Mouse (Mus musculus) kidney, embryonic 15.5 days (tissue): ENCODE measurements around the gene Foxo6. TPM values are rescaled to one million over a fixed set of nuclear protein-coding genes. Genes with fewer than 3 reads are reported as not detected.

Source experiments
- ATAC-seq: fragments of 200-750 bp; cut with Nextera tagmentation; replicated peaks from 2 replicates; pipeline ENCODE4 v1.8.0; 2017; ENCODE audit warnings: moderate TSS enrichment; ENCODE audit not compliant: low FRiP score
- H3K27ac ChIP-seq: fragments of 300-500 bp; sonication (generic); 2 replicates; pipeline ENCODE4 v1.5.1; 2015; ENCODE audit warnings: mild to moderate bottlenecking, inconsistent platforms
- H3K27me3 ChIP-seq: fragments of 300-500 bp; sonication (generic); 2 replicates; pipeline ENCODE4 v1.6.1; 2015; ENCODE audit warnings: inconsistent platforms
- H3K36me3 ChIP-seq: fragments of 300-500 bp; sonication (generic); 2 replicates; pipeline ENCODE4 v1.6.1; 2015; ENCODE audit warnings: inconsistent platforms
- H3K4me1 ChIP-seq: fragments of 300-500 bp; sonication (generic); 2 replicates; pipeline ENCODE4 v1.6.1; 2015; ENCODE audit warnings: inconsistent platforms
- H3K4me2 ChIP-seq: fragments of 300-500 bp; sonication (generic); 2 replicates; pipeline ENCODE4 v1.6.1; 2015; ENCODE audit warnings: moderate library complexity, mild to moderate bottlenecking, inconsistent platforms
- H3K4me3 ChIP-seq: fragments of 300-500 bp; sonication (generic); replicated peaks from 2 replicates; pipeline ENCODE4 v1.5.1; 2015; ENCODE audit warnings: mild to moderate bottlenecking, inconsistent platforms
- H3K9ac ChIP-seq: fragments of 300-500 bp; sonication (generic); 2 replicates; pipeline ENCODE4 v1.6.1; 2015; ENCODE audit warnings: mild to moderate bottlenecking, inconsistent platforms
- H3K9me3 ChIP-seq: fragments of 300-500 bp; sonication (generic); replicated peaks from 2 replicates; pipeline ENCODE4 v1.6.1; 2016; ENCODE audit warnings: inconsistent platforms
- WGBS: fragments of 180-500 bp; shearing (Covaris S2); methylation state at CpG from one replicate; pipeline ENCODE4 v1.1.7; 2015; ENCODE audit warnings: mixed read lengths; 5-methylcytosine and 5-hydroxymethylcytosine counted together
- polyA plus RNA-seq: library from polyadenylated mRNA; unstranded; fragments of >200 nt; fragmentation: Nextera tagmentation; extraction: Ambion mirVana; gene quantifications from 2 replicates; pipeline ENCODE4 v1.2.1, GENCODE M21; 2015

Gene Foxo6
- polyA plus RNA-seq, result 0.13 and 0.14 TPM in 2 replicates

GRCm38 (mm10) chr4:120287290-120288111 lies at the start of gene Foxo6:
TSS of gene Foxo6 (minus strand) at chr4:120287349.
- Histone ChIP-seq H3K27ac (no peak within 1 kb of the TSS), H3K4me3 (peak within 1 kb of the TSS; percentile 66), H3K4me2 (peak within 1 kb of the TSS; percentile 100), H3K27me3 (peaks cover 64% of the 10 kb centered on the region), H3K4me1 (peaks cover 49% of the 10 kb centered on the region), H3K9me3 (no peaks in the 10 kb centered on the region), H3K36me3 (no peaks in the 10 kb centered on the region), H3K9ac (peak within 1 kb of the TSS; percentile 65)
- WGBS, result under 1% methylated on average over 67 of the region's 99 CpGs
- peak; percentile 90 for ATAC-seq

DNA sequence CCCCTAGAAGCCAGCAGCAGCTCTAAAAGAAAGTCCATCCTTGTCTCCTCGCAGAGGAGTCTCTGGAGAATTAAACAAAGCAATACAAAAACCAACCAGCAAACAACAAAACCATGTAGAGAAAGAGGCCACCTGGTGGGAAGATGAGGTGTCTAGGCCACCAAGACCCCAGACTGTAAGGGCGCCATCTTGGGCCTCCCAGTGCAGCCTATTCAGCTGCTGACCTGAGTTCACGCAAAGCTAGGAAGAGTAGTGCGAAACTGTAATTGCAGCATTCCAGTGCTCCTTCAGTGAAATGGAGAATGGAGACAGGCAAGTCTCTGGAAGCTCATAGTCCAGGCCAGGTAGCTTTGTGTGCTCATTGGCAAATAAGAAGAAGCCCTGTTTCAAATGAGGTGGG lies 47.2 kb upstream of the Foxo6 start:
- 94% methylated on average over 4 of the region's 4 CpGs for WGBS
- Histone ChIP-seq H3K4me2 (no peak overlapping the region), H3K4me3 (no peak overlapping the region), H3K27me3 (peaks cover 6% of the 10 kb centered on the region; the same call in 1 of the 2 replicates), H3K27ac (no peak overlapping the region), H3K9ac (no peak overlapping the region), H3K9me3 (no peaks in the 10 kb centered on the region), H3K4me1 (peaks cover 5% of the 10 kb centered on the region; the same call in 1 of the 2 replicates), H3K36me3 (no peaks in the 10 kb centered on the region)
- no peak for ATAC-seq

DNA sequence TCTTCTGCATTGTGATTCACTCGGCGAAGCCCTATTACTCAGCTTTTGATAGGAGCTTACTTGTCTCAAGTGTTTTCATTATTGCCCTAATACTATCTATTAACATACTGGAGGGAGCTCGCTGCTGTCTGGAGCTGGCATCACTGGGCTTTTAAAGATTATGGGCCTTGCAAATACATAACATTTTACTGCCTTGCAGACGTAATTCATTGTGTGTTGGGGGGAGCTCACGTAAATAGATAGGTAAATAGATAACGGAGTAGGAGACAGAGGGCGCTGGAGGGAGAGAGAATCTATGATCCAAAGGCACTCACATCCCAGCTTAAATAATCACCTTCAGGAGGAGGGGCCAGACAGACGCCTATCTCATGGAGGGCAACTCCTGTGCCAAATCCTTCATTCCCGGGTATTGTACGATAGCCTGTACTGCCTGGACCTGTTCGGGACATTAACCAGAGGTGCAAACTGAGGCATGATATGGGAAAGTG lies 45.8 kb upstream of the Foxo6 start:
- Histone ChIP-seq H3K27me3 (peaks cover 6% of the 10 kb centered on the region; the same call in 1 of the 2 replicates), H3K4me3 (no peak overlapping the region), H3K9me3 (no peaks in the 10 kb centered on the region), H3K27ac (no peak overlapping the region), H3K9ac (no peak overlapping the region), H3K4me1 (no peaks in the 10 kb centered on the region), H3K36me3 (no peaks in the 10 kb centered on the region), H3K4me2 (no peak overlapping the region)
- no peak for ATAC-seq
- 38% methylated on average over 11 of the region's 11 CpGs for WGBS

DNA sequence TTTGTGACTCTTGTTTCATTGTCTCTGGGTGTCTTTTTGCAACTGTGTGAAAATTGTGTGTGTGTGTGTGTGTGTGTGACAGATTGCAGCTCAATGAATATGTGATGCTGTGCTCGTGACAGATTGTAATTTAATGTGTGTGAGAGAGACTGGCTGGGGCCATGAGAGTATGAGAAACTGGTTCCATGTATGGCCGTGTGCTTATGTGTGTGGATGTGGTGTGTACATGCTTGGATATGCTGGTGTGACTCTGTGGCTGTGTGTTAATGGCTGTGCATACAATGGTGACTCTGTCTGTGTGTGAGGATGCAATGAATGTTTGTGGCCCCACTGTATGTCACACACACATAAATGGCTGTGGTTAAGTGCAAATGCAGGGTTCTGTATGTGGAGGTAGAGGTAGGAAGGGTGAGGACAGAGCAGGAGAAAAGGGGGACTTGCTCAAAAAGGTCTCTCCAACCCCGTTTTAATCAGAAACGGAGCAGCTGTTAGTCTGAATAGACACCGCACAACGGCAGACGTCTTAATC lies 45.3 kb upstream of the Foxo6 start:
- H3K27me3 ChIP-seq, result peaks cover 6% of the 10 kb centered on the region; the same call in 1 of the 2 replicates
- ATAC-seq, result no peak
- no peak overlapping the region for H3K4me3 ChIP-seq
- no peak overlapping the region for H3K27ac ChIP-seq
- 48% methylated on average over 7 of the region's 7 CpGs for WGBS
- H3K4me2 ChIP-seq, result no peak overlapping the region
- H3K36me3 ChIP-seq, result no peaks in the 10 kb centered on the region
- H3K9ac ChIP-seq, result no peak overlapping the region
- no peaks in the 10 kb centered on the region for H3K4me1 ChIP-seq
- no peaks in the 10 kb centered on the region for H3K9me3 ChIP-seq

DNA sequence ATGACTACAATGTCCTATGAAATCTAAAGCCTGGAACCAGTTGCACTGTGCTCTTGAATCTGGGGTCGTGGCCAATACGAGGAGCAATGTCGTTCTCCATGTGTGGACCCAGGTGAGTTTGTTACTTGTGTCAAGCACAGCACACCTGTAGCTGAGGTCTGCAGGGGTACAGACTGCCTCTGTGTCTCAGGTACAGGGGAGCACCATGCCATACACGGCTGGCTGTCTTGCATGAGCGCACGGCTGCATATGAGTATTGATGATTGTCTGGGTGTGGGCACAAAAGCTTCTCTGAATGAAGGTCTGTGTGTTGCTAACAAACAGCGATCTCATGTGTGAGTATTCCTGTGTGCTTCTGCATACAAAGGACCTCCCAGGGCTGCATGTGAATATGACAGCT lies 44.8 kb upstream of the Foxo6 start:
- Histone ChIP-seq H3K9me3 (no peaks in the 10 kb centered on the region), H3K4me2 (no peak overlapping the region), H3K27me3 (peaks cover 6% of the 10 kb centered on the region; the same call in 1 of the 2 replicates), H3K9ac (no peak overlapping the region), H3K27ac (no peak overlapping the region), H3K4me3 (no peak overlapping the region), H3K4me1 (no peaks in the 10 kb centered on the region), H3K36me3 (no peaks in the 10 kb centered on the region)
- ATAC-seq, result no peak
- 77% methylated on average over 7 of the region's 7 CpGs for WGBS

GRCm38 (mm10) chr4:120331541-120331940 lies 44.4 kb upstream of the Foxo6 start:
- Histone ChIP-seq H3K27me3 (peaks cover 6% of the 10 kb centered on the region; the same call in 1 of the 2 replicates), H3K9ac (no peak overlapping the region), H3K4me1 (no peaks in the 10 kb centered on the region), H3K9me3 (no peaks in the 10 kb centered on the region), H3K4me2 (no peak overlapping the region), H3K4me3 (no peak overlapping the region), H3K27ac (no peak overlapping the region), H3K36me3 (no peaks in the 10 kb centered on the region)
- 90% methylated on average over 2 of the region's 2 CpGs for WGBS
- no peak for ATAC-seq

- no peak for ATAC-seq
- no peak overlapping the region for H3K4me2 ChIP-seq
- H3K4me3 ChIP-seq, result no peak overlapping the region
- 68% methylated on average over 4 of the region's 4 CpGs for WGBS
- H3K27me3 ChIP-seq, result peaks cover 7% of the 10 kb centered on the region; the same call in 1 of the 2 replicates
- no peak overlapping the region for H3K27ac ChIP-seq
- H3K4me1 ChIP-seq, result no peaks in the 10 kb centered on the region
- H3K36me3 ChIP-seq, result no peaks in the 10 kb centered on the region
- no peaks in the 10 kb centered on the region for H3K9me3 ChIP-seq
- no peak overlapping the region for H3K9ac ChIP-seq
Measured at GRCm38 (mm10) chr4:120325748-120326147, 38.6 kb upstream of the Foxo6 start.

DNA sequence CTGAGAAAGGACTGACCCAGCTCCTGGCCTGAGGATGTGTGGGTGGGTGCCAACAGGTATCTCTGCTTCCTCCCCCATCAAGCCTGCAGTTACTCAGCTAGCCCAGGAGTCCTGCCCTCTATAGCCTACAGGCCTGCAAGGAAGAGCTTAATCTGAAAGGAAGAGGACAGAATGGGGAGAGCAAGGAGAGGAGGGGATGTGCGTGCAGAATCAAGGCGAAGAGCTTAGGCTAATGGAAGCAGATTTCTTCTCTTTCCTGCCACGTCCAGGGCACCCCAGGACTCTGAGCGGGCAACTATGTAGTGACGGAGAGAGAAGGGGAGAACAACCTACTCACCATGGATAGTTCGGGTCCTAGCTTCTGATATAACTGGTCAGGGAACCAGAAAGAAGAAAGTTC lies 37.9 kb upstream of the Foxo6 start:
- Histone ChIP-seq H3K27ac (no peak overlapping the region), H3K36me3 (no peaks in the 10 kb centered on the region), H3K4me3 (no peak overlapping the region), H3K27me3 (peaks cover 7% of the 10 kb centered on the region; the same call in 1 of the 2 replicates), H3K9ac (no peak overlapping the region), H3K4me1 (no peaks in the 10 kb centered on the region), H3K4me2 (no peak overlapping the region), H3K9me3 (no peaks in the 10 kb centered on the region)
- no peak for ATAC-seq
- 89% methylated on average over 6 of the region's 6 CpGs for WGBS

- 86% methylated on average over 1 of the region's 1 CpGs for WGBS
- ATAC-seq, result no peak
- H3K27ac ChIP-seq, result no peak overlapping the region
- H3K4me3 ChIP-seq, result no peak overlapping the region
- no peaks in the 10 kb centered on the region for H3K9me3 ChIP-seq
- no peaks in the 10 kb centered on the region for H3K36me3 ChIP-seq
- no peaks in the 10 kb centered on the region for H3K4me1 ChIP-seq
- peaks cover 7% of the 10 kb centered on the region; the same call in 1 of the 2 replicates for H3K27me3 ChIP-seq
- H3K4me2 ChIP-seq, result no peak overlapping the region
- H3K9ac ChIP-seq, result no peak overlapping the region
Measured at GRCm38 (mm10) chr4:120323858-120324257, 36.7 kb upstream of the Foxo6 start.

DNA sequence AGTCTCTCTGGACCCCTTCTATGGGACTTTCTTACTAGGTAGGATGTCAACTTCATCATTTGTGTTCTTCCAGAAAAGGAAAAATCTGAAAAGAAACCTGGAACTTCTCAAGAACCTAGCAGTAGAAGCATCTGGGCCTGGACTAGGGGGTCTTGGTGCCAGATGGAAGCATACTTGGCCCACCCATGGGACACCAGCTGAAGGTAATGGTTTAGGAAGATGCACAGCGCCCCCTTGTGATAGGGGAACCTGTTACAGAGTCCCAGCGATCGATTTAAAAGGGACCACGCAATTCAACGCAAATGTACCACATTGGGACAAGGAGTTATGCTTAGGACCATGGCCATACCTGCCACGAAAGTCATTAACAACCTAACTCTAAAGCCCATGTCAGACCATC lies 36.0 kb upstream of the Foxo6 start:
- Histone ChIP-seq H3K4me3 (no peak overlapping the region), H3K27me3 (peaks cover 7% of the 10 kb centered on the region; the same call in 1 of the 2 replicates), H3K27ac (no peak overlapping the region), H3K36me3 (no peaks in the 10 kb centered on the region), H3K9me3 (no peaks in the 10 kb centered on the region), H3K4me2 (no peak overlapping the region), H3K4me1 (no peaks in the 10 kb centered on the region), H3K9ac (no peak overlapping the region)
- ATAC-seq, result no peak
- WGBS, result 36% methylated on average over 6 of the region's 6 CpGs

GRCm38 (mm10) chr4:120317541-120317940 lies 30.4 kb upstream of the Foxo6 start:
- H3K9me3 ChIP-seq, result no peaks in the 10 kb centered on the region
- H3K4me1 ChIP-seq, result no peaks in the 10 kb centered on the region
- H3K9ac ChIP-seq, result no peak overlapping the region
- H3K4me2 ChIP-seq, result no peak overlapping the region
- WGBS, result 68% methylated on average over 2 of the region's 2 CpGs
- no peak overlapping the region for H3K27ac ChIP-seq
- no peak for ATAC-seq
- H3K36me3 ChIP-seq, result no peaks in the 10 kb centered on the region
- no peaks in the 10 kb centered on the region for H3K27me3 ChIP-seq
- no peak overlapping the region for H3K4me3 ChIP-seq

- H3K4me2 ChIP-seq, result no peak overlapping the region
- H3K4me1 ChIP-seq, result no peaks in the 10 kb centered on the region
- no peaks in the 10 kb centered on the region for H3K9me3 ChIP-seq
- no peak overlapping the region for H3K4me3 ChIP-seq
- no peak overlapping the region for H3K27ac ChIP-seq
- 82% methylated on average over 4 of the region's 4 CpGs for WGBS
- no peaks in the 10 kb centered on the region for H3K36me3 ChIP-seq
- ATAC-seq, result no peak
- no peaks in the 10 kb centered on the region for H3K27me3 ChIP-seq
- no peak overlapping the region for H3K9ac ChIP-seq
Measured at GRCm38 (mm10) chr4:120316716-120317115, 29.6 kb upstream of the Foxo6 start.
